ENCODE assay signal across 10 mouse cellular contexts in genomic region chr12:80863370-80863769, GRCm38 (mm10).
DNase-seq lines count a peak whose midpoint lies in the region; ATAC-seq and TF ChIP-seq lines count a peak whose summit lies in the region.
"Had no signal": no experiment of that assay in that cellular context is flagged by ENCODE, and none has a peak within 500 bp of the region (broad histone marks: within the 10 kb centered on the region; RNA-seq: fewer than 3 reads in every experiment).

No protein-coding gene starts in this region.

- 67% methylated on average over 2 of the region's 2 CpGs for WGBS in embryonic facial prominence, embryonic 13.5 days
- 60% methylated on average over 2 of the region's 2 CpGs for WGBS in embryonic facial prominence, embryonic 10.5 days
- WGBS in kidney, adult 2 months = 81% methylated on average over 2 of the region's 2 CpGs
- WGBS in kidney, embryonic 16.5 days = 84% methylated on average over 2 of the region's 2 CpGs
- WGBS in heart, embryonic 14.5 days = 68% methylated on average over 2 of the region's 2 CpGs
- 73% methylated on average over 2 of the region's 2 CpGs for WGBS in lung, embryonic 15.5 days

- TF ChIP-seq CTCF in kidney, adult 2 months (conservative IDR thresholded peaks at IDR 0.05; ENCODE audit: insufficient read depth, insufficient read length, low read depth, low read length) = no peak

- no peak overlapping the region for H3K4me3 ChIP-seq in embryonic facial prominence, embryonic 13.5 days
- no peak overlapping the region for H3K4me3 ChIP-seq in embryonic facial prominence, embryonic 10.5 days
- no peak overlapping the region for H3K4me3 ChIP-seq in kidney, adult 2 months (ENCODE audit: insufficient read depth, low read depth, low read length)
- no peak overlapping the region for H3K4me3 ChIP-seq in kidney, embryonic 16.5 days (ENCODE audit: low read length)
- no peak overlapping the region for H3K4me3 ChIP-seq in heart, embryonic 14.5 days (ENCODE audit: control insufficient read depth in 1 of 2, insufficient read depth in 1 of 2, low read depth in 1 of 2, low read length in 2 of 2)
- no peak overlapping the region for H3K4me3 ChIP-seq in lung, embryonic 15.5 days

- no peak overlapping the region for H3K9ac ChIP-seq in embryonic facial prominence, embryonic 13.5 days
- H3K9ac ChIP-seq in kidney, embryonic 16.5 days (replicated peaks; ENCODE audit: low read length) = no peak overlapping the region
- no peak overlapping the region for H3K9ac ChIP-seq in heart, embryonic 14.5 days (ENCODE audit: low read length)
- H3K9ac ChIP-seq in lung, embryonic 15.5 days = no peak overlapping the region

- no peak overlapping the region for H3K4me2 ChIP-seq in embryonic facial prominence, embryonic 13.5 days
- H3K4me2 ChIP-seq in kidney, embryonic 16.5 days (replicated peaks; ENCODE audit: low read depth, low read length) = no peak overlapping the region
- H3K4me2 ChIP-seq in heart, embryonic 14.5 days (ENCODE audit: low read length) = no peak overlapping the region
- no peak overlapping the region for H3K4me2 ChIP-seq in lung, embryonic 15.5 days

- H3K36me3 ChIP-seq in embryonic facial prominence, embryonic 13.5 days = 0 out of 2 replicates have a peak, but pooled peaks cover 1% of the 10 kb centered on the region
- H3K36me3 ChIP-seq in embryonic facial prominence, embryonic 10.5 days (replicated peaks) = 0 out of 2 replicates have a peak, but pooled peaks cover 2% of the 10 kb centered on the region
- peaks cover 2% of the 10 kb centered on the region; the same call in 1 of the 2 replicates for H3K36me3 ChIP-seq in kidney, adult 2 months (ENCODE audit: control insufficient read depth, insufficient read depth, low read length)
- H3K36me3 ChIP-seq in kidney, embryonic 16.5 days (ENCODE audit: insufficient read depth, low read length) = no peaks in the 10 kb centered on the region
- H3K36me3 ChIP-seq in heart, embryonic 14.5 days (ENCODE audit: control insufficient read depth, insufficient read depth, low read length) = peaks cover 1% of the 10 kb centered on the region; the same call in 1 of the 2 replicates
- H3K36me3 ChIP-seq in lung, embryonic 15.5 days = no peaks in the 10 kb centered on the region

- H3K27ac ChIP-seq in embryonic facial prominence, embryonic 13.5 days = 0 out of 2 replicates have a peak overlapping the region, but pooled peaks have one; percentile 12
- no peak overlapping the region for H3K27ac ChIP-seq in embryonic facial prominence, embryonic 10.5 days (replicated peaks)
- 0 out of 2 replicates have a peak overlapping the region, but pooled peaks have one; percentile 26 for H3K27ac ChIP-seq in kidney, adult 2 months (ENCODE audit: insufficient read depth, low read depth, low read length)
- no peak overlapping the region for H3K27ac ChIP-seq in kidney, embryonic 16.5 days (ENCODE audit: low read length)
- H3K27ac ChIP-seq in heart, embryonic 14.5 days (replicated peaks in 1 of 2; ENCODE audit: control insufficient read depth in 1 of 2, insufficient read depth in 1 of 2, low read depth in 2 of 2, low read length in 2 of 2) = peak overlapping the region; percentile 32 to 41; a peak in 3 of 4 replicates
- H3K27ac ChIP-seq in lung, embryonic 15.5 days = 0 out of 2 replicates have a peak overlapping the region, but pooled peaks have one; percentile 1

- H3K4me1 ChIP-seq in embryonic facial prominence, embryonic 13.5 days = 0 out of 2 replicates have a peak, but pooled peaks cover 4% of the 10 kb centered on the region
- peaks cover 16% of the 10 kb centered on the region for H3K4me1 ChIP-seq in embryonic facial prominence, embryonic 10.5 days
- H3K4me1 ChIP-seq in kidney, adult 2 months (ENCODE audit: control insufficient read depth, insufficient read depth, low read length) = peaks cover 12% of the 10 kb centered on the region
- no peaks in the 10 kb centered on the region for H3K4me1 ChIP-seq in kidney, embryonic 16.5 days (ENCODE audit: insufficient read depth, low read length)
- peaks cover 14 to 33% of the 10 kb centered on the region in 2 experiments for H3K4me1 ChIP-seq in heart, embryonic 14.5 days (ENCODE audit: control insufficient read depth in 2 of 2, insufficient read depth in 2 of 2, low read length in 2 of 2)
- peaks cover 21% of the 10 kb centered on the region for H3K4me1 ChIP-seq in lung, embryonic 15.5 days

- H3K9me3 ChIP-seq in embryonic facial prominence, embryonic 13.5 days = no peaks in the 10 kb centered on the region
- no peaks in the 10 kb centered on the region for H3K9me3 ChIP-seq in embryonic facial prominence, embryonic 10.5 days
- no peaks in the 10 kb centered on the region for H3K9me3 ChIP-seq in kidney, embryonic 16.5 days (ENCODE audit: low read length)
- H3K9me3 ChIP-seq in heart, embryonic 14.5 days (ENCODE audit: control insufficient read depth, low read length) = no peaks in the 10 kb centered on the region
- H3K9me3 ChIP-seq in lung, embryonic 15.5 days = no peaks in the 10 kb centered on the region

- DNase-seq in embryonic facial prominence, embryonic 10.5 days (ENCODE audit: low spot score) = no peak
- DNase-seq in kidney, adult 2 months = peak; percentile 67
- no peak for DNase-seq in thymus, postnatal 36 days
- DNase-seq in left cerebral cortex, adult 9 months (ENCODE audit: low spot score in 2 of 2) = no peak
- DNase-seq: cerebellum, adult 11 months; retina, postnatal 1 day had no signal

- no peak for ATAC-seq in embryonic facial prominence, embryonic 13.5 days (ENCODE audit: insufficient number of reproducible peaks, insufficient read depth, low FRiP score, low TSS enrichment, low read depth)
- no peak for ATAC-seq in kidney, embryonic 16.5 days (ENCODE audit: low FRiP score, low TSS enrichment)
- ATAC-seq in heart, embryonic 14.5 days (ENCODE audit: insufficient number of reproducible peaks, insufficient read depth, low FRiP score, low read depth) = peak; percentile 47; the same call in 1 of the 2 replicates
- no peak for ATAC-seq in lung, embryonic 15.5 days (ENCODE audit: borderline replicate concordance, extremely low read depth, low FRiP score, low TSS enrichment)

- TF ChIP-seq POLR2A in kidney, adult 2 months (IDR thresholded peaks at IDR 0.05; ENCODE audit: low read depth, low read length) = no peak

- no peaks in the 10 kb centered on the region for H3K27me3 ChIP-seq in embryonic facial prominence, embryonic 13.5 days
- no peaks in the 10 kb centered on the region for H3K27me3 ChIP-seq in embryonic facial prominence, embryonic 10.5 days (replicated peaks; ENCODE audit: low read depth, poor library complexity, severe bottlenecking)
- H3K27me3 ChIP-seq in kidney, adult 2 months (replicated peaks; ENCODE audit: control insufficient read depth, insufficient read depth, low read length) = no peaks in the 10 kb centered on the region
- no peaks in the 10 kb centered on the region for H3K27me3 ChIP-seq in kidney, embryonic 16.5 days (ENCODE audit: insufficient read depth, low read length)
- no peaks in the 10 kb centered on the region for H3K27me3 ChIP-seq in heart, embryonic 14.5 days (ENCODE audit: control insufficient read depth, insufficient read depth, low read length)
- H3K27me3 ChIP-seq in lung, embryonic 15.5 days = no peaks in the 10 kb centered on the region

Comparison
In these comparisons a context has a peak if more than half of its experiments do, and no peak if none do; other contexts are left out.
1. H3K27ac ChIP-seq: peak in embryonic facial prominence, embryonic 13.5 days (single experiment), kidney, adult 2 months (single experiment), heart, embryonic 14.5 days (2 of 2) and lung, embryonic 15.5 days (single experiment); none in embryonic facial prominence, embryonic 10.5 days (single experiment) and kidney, embryonic 16.5 days (single experiment).